Mouse (Mus musculus) layer of hippocampus, adult 9-10 months (tissue): ENCODE data around the gene Ggt1.
"Not testable (repeated sequence)": the region's sequence is repeated elsewhere in the genome, so short reads cannot be mapped to it uniquely, and the experiment has no call there.

ENCODE experiments used
- DNase-seq: peaks from one replicate; pipeline ENCODE4 v3.0.0; 2022; ENCODE audit warnings: low spot score

Ggt1 gene

GRCm38 (mm10) chr10:75549886-75550285, 11.5 kb upstream of the Ggt1 start:
- DNase-seq, result no peak

GRCm38 (mm10) chr10:75551175-75551574, 10.2 kb upstream of the Ggt1 start:
- no peak for DNase-seq

GRCm38 (mm10) chr10:75552106-75552505, 9.3 kb upstream of the Ggt1 start:
- no peak for DNase-seq

GRCm38 (mm10) chr10:75552701-75553450, 8.5 kb upstream of the Ggt1 start:
- DNase-seq, result no peak

- no peak for DNase-seq
Observed at GRCm38 (mm10) chr10:75554090-75554489, 7.3 kb upstream of the Ggt1 start.

GRCm38 (mm10) chr10:75555557-75555956, 5.8 kb upstream of the Ggt1 start:
- DNase-seq, result no peak

GRCm38 (mm10) chr10:75556026-75556425, 5.4 kb upstream of the Ggt1 start:
- DNase-seq, result no peak

GRCm38 (mm10) chr10:75558515-75558914, 2.9 kb upstream of the Ggt1 start:
- no peak for DNase-seq

GRCm38 (mm10) chr10:75559041-75559675, 2.2 kb upstream of the Ggt1 start:
- DNase-seq, result no peak

- DNase-seq, result no peak
Observed at GRCm38 (mm10) chr10:75559676-75560548, 1.5 kb upstream of the Ggt1 start, which contains the start of gene Lrrc75b. Gene Lrrc75b, minus strand, starts transcription at chr10:75560330.

- no peak for DNase-seq
Observed at GRCm38 (mm10) chr10:75560549-75560899, 880 bp upstream of the Ggt1 start.

- DNase-seq, result no peak
Observed at GRCm38 (mm10) chr10:75562596-75562995, 1.2 kb downstream of the Ggt1 start.

GRCm38 (mm10) chr10:75564687-75565265, 3.4 kb downstream of the Ggt1 start:
- no peak for DNase-seq

GRCm38 (mm10) chr10:75565436-75565835, 4.0 kb downstream of the Ggt1 start:
- no peak for DNase-seq

GRCm38 (mm10) chr10:75565906-75566305, 4.5 kb downstream of the Ggt1 start:
- no peak for DNase-seq

- no peak for DNase-seq
Observed at GRCm38 (mm10) chr10:75566321-75566720, 4.9 kb downstream of the Ggt1 start.

GRCm38 (mm10) chr10:75566765-75567164, 5.4 kb downstream of the Ggt1 start:
- not testable (repeated sequence) for DNase-seq

GRCm38 (mm10) chr10:75568029-75568428, 6.6 kb downstream of the Ggt1 start:
- no peak for DNase-seq

GRCm38 (mm10) chr10:75568441-75568840, 7.0 kb downstream of the Ggt1 start:
- no peak for DNase-seq

GRCm38 (mm10) chr10:75568851-75569250, 7.4 kb downstream of the Ggt1 start:
- DNase-seq, result no peak

- no peak for DNase-seq
Observed at GRCm38 (mm10) chr10:75570981-75571657, 9.7 kb downstream of the Ggt1 start.

GRCm38 (mm10) chr10:75571937-75572336, 10.5 kb downstream of the Ggt1 start:
- DNase-seq, result no peak
